Mouse (Mus musculus): ENCODE results near the gene Dnajc5. TPM values are rescaled to one million over a fixed set of nuclear protein-coding genes. Genes with fewer than 3 reads are reported as not detected.

Gene Dnajc5
- polyA plus RNA-seq, 1 experiment from 2014 or later: 103 TPM

DNA sequence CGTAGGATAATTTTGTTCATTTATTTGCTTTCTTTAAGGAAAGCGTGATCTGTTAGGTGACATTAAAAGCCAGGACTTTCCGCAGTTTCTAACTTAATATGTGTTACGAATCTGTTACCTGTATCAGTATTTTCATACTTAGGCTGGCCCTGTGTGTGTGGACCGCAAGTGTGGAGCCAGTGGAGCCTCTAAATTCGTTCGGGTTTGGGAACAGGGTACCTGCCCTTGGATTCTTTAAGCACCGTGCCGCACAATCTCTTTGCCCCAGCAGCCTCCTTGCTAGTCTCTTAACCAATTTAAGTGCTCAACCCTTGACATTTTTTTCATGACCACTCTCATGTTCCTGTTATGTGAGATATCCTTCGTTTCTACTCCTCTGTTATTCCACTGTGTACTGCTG, 1.2 kb downstream of the Dnajc5 start:
- ATAC-seq (ENCODE audit: insufficient number of reproducible peaks, insufficient read depth, low FRiP score, low TSS enrichment): no peak
- 49% methylated on average over 10 of the region's 10 CpGs for WGBS
- Histone ChIP-seq H3K27ac (no peak overlapping the region), H3K4me2 (replicated peaks) (peak overlapping the region; percentile 66), H3K9ac (peak overlapping the region; percentile 95), H3K36me3 (peaks cover 12% of the 10 kb centered on the region), H3K9me3 (no peaks in the 10 kb centered on the region), H3K4me1 (peaks cover 14% of the 10 kb centered on the region), H3K27me3 (no peaks in the 10 kb centered on the region), H3K4me3 (peak overlapping the region; percentile 95)

DNA sequence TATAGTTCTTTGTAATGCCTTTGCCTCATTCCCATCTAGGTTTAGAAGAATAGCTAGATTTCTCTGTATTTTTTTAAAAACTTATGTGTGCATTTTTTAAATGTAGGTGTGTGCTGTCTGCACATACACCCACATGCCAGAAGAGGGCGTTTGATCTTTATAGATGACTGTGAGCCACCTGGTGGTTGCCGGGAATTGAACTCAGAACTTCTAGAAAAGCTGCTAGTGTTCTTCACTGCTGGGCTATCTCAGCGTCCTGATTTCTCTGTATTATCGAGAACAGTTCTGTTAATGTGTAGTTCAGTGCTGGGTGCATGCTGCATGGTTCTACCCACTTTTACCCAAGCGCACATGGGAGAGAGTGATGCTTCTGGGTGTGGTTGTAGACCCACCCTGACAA, 2.5 kb downstream of the Dnajc5 start:
- H3K4me2 ChIP-seq (replicated peaks): no peak overlapping the region
- ATAC-seq (ENCODE audit: insufficient number of reproducible peaks, insufficient read depth, low FRiP score, low TSS enrichment): no peak
- peaks cover 14% of the 10 kb centered on the region for H3K4me1 ChIP-seq
- no peak overlapping the region for H3K27ac ChIP-seq
- no peak overlapping the region for H3K4me3 ChIP-seq
- H3K9ac ChIP-seq: no peak overlapping the region
- H3K9me3 ChIP-seq: no peaks in the 10 kb centered on the region
- H3K36me3 ChIP-seq: peaks cover 2% of the 10 kb centered on the region; the same call in 1 of the 2 replicates
- 66% methylated on average over 5 of the region's 5 CpGs for WGBS
- no peaks in the 10 kb centered on the region for H3K27me3 ChIP-seq

DNA sequence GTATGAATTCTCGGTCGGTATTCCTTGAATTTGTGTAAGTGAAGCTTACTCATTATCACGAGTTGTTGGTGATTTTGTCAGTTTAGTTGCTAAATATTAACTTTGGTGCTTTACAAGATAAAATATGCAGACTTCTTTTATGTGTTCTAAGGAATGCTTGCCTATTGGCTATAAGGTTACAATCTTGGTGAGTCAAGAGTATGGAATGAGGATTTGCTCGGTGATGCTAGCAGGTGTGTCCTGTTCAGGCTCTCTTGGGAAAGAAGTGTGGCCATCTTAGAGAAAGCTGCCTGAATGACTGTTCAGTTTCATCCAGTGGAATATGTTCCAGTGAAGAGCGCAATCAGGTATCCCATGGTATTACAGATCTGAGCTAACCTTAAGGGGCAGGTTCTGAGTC, 5.2 kb downstream of the Dnajc5 start:
- H3K9ac ChIP-seq: no peak overlapping the region
- no peaks in the 10 kb centered on the region for H3K27me3 ChIP-seq
- H3K4me2 ChIP-seq (replicated peaks): no peak overlapping the region
- ATAC-seq (ENCODE audit: insufficient number of reproducible peaks, insufficient read depth, low FRiP score, low TSS enrichment): no peak
- no peak overlapping the region for H3K27ac ChIP-seq
- H3K4me1 ChIP-seq: peaks cover 10% of the 10 kb centered on the region
- 85% methylated on average over 5 of the region's 5 CpGs for WGBS
- H3K9me3 ChIP-seq: no peaks in the 10 kb centered on the region
- peaks cover 19% of the 10 kb centered on the region for H3K36me3 ChIP-seq
- no peak overlapping the region for H3K4me3 ChIP-seq

DNA sequence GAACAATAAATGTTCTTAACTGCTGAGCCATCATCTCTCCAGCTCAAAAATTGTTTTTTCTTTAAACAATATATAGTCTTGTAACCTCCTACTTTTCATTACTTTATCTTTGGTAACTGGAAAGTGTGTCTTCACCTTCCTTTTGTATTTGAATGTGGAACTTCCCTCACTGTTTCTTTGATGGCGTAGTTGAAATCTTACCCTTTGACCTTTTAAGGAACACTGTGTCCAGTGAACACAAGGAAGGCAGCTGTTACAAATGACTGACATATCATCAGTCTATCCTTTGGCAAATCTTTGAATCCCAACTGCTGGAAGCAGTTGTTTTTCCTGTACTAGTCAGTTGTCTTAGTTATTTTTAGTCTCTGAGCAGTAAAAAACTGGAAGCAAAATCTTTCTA, 8.8 kb downstream of the Dnajc5 start:
- H3K27ac ChIP-seq: no peak overlapping the region
- H3K9me3 ChIP-seq: no peaks in the 10 kb centered on the region
- no peak overlapping the region for H3K4me3 ChIP-seq
- no peak overlapping the region for H3K9ac ChIP-seq
- no peaks in the 10 kb centered on the region for H3K27me3 ChIP-seq
- H3K4me1 ChIP-seq: no peaks in the 10 kb centered on the region
- no peak for ATAC-seq (ENCODE audit: insufficient number of reproducible peaks, insufficient read depth, low FRiP score, low TSS enrichment)
- no peak overlapping the region for H3K4me2 ChIP-seq (replicated peaks)
- peaks cover 19% of the 10 kb centered on the region for H3K36me3 ChIP-seq
- 94% methylated on average over 1 of the region's 1 CpGs for WGBS

DNA sequence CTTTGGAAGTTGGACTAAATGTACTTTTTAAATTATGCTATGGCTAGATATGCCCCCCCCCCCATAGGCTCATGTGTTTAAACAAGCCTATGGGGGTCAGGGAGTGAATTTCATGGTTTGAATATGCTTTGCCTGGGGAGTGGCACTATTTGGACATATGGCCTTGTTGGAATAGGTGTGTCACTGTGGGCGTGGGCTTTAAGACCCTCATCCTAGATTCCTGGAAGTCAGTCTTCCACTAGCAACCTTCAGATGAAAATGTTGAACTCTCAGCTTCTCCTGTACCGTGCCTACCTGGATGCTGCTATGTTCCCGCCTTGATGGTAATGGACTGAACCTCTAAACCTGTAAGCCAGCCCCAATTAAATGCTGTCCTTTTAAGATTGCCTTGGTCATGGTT, 12.3 kb downstream of the Dnajc5 start:
- WGBS: 94% methylated on average over 3 of the region's 3 CpGs
- H3K4me3 ChIP-seq: no peak overlapping the region
- H3K4me1 ChIP-seq: peaks cover 2% of the 10 kb centered on the region; the same call in 1 of the 2 replicates
- no peak overlapping the region for H3K4me2 ChIP-seq (replicated peaks)
- peaks cover 19% of the 10 kb centered on the region for H3K36me3 ChIP-seq
- no peaks in the 10 kb centered on the region for H3K9me3 ChIP-seq
- H3K27ac ChIP-seq: no peak overlapping the region
- ATAC-seq (ENCODE audit: insufficient number of reproducible peaks, insufficient read depth, low FRiP score, low TSS enrichment): no peak
- no peaks in the 10 kb centered on the region for H3K27me3 ChIP-seq
- H3K9ac ChIP-seq: no peak overlapping the region

DNA sequence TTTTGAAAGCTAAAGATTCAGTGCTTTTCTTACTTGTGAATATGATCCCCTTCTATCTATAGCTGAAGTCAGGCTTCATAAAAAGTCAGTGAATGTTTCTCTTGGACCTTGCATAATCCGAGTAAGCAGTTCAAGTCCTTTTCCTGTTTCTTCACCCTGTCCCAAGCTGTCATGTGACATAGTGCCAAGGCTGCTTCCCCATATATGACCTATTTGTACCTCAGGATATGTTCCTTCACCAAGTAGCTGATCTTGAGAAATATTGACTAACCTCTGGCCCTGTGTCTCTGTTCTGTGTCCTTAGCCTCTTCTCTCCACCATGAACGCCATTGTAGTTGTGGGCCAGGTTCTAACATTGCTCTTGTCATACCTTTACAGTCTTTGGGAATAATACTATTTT, 16.1 kb downstream of the Dnajc5 start:
- H3K9me3 ChIP-seq: no peaks in the 10 kb centered on the region
- no peak overlapping the region for H3K4me2 ChIP-seq (replicated peaks)
- 89% methylated on average over 2 of the region's 2 CpGs for WGBS
- H3K27ac ChIP-seq: no peak overlapping the region
- H3K4me1 ChIP-seq: peaks cover 4% of the 10 kb centered on the region; the same call in 1 of the 2 replicates
- H3K9ac ChIP-seq: no peak overlapping the region
- H3K36me3 ChIP-seq: no peaks in the 10 kb centered on the region
- no peak for ATAC-seq (ENCODE audit: insufficient number of reproducible peaks, insufficient read depth, low FRiP score, low TSS enrichment)
- no peak overlapping the region for H3K4me3 ChIP-seq
- no peaks in the 10 kb centered on the region for H3K27me3 ChIP-seq

DNA sequence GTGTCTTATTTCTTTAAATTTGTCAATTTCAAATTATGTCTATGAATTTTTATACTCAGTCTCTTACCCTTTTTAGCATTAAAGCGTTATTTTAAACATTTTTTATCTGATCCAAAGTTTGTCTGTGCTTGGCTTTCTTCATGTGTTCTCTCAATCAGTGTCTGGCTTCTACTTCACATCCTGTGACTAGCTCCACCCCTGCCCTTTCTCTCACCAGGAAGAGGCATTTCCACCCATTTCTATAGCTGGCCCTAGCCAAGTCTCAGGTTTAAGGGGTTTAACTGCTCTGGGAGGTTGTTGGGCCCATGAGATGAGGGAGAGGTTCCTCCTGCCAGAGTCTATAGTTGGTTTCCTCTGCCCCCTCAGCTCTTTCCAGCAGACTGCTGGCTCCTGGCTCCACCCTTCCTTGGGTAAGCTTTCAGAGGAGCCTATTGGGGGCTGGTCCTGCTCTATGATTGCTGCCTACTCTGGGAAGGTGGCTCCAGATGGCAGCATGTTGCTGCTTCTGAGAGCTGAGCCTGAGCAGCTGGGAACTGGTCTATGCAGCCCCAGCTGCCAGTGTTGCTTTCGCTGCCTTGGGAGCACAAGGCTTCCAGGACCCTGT, 17.3 kb downstream of the Dnajc5 start:
- Histone ChIP-seq H3K4me1 (peaks cover 4% of the 10 kb centered on the region; the same call in 1 of the 2 replicates), H3K27me3 (no peaks in the 10 kb centered on the region), H3K9me3 (no peaks in the 10 kb centered on the region), H3K36me3 (no peaks in the 10 kb centered on the region), H3K4me2 (replicated peaks) (no peak overlapping the region), H3K27ac (peak overlapping the region; percentile 37; the same call in 1 of the 2 replicates), H3K4me3 (no peak overlapping the region), H3K9ac (no peak overlapping the region)
- WGBS: 89% methylated on average over 2 of the region's 2 CpGs
- ATAC-seq (ENCODE audit: insufficient number of reproducible peaks, insufficient read depth, low FRiP score, low TSS enrichment): 0 out of 2 replicates have a peak, but pooled peaks have one; percentile 10

DNA sequence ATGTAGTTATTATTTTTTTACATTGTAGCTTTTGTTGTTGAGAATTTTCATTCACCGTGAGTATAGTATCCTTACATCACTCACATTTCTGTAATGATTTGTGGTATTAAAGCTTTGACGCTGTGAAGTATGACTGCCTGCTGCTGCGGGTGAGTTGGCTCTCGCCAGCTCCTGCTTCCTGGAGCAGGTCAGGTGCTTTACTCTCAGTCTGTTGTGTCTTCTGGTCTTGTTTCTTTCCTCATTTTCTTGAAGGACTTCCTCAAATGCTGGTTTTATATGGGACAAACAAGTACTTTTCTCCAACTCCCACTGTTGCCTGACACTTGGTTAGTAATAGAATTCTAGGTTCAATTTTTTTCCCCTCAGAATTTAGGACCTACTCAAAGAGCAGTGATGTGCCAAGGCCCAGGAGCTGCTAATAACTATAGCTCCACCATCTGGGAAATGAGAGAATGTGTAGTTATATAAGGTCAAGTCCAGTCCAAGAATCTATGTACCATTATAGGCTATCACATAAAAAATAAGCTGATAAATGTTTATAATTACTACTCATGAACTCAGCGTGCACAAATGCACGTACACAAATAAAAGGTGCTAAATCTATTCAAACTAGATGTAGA, 21.6 kb downstream of the Dnajc5 start:
- 95% methylated on average over 6 of the region's 6 CpGs for WGBS
- no peak for ATAC-seq (ENCODE audit: insufficient number of reproducible peaks, insufficient read depth, low FRiP score, low TSS enrichment)
- no peak overlapping the region for H3K4me3 ChIP-seq
- peaks cover 12% of the 10 kb centered on the region for H3K36me3 ChIP-seq
- H3K4me2 ChIP-seq (replicated peaks): no peak overlapping the region
- H3K4me1 ChIP-seq: peaks cover 4% of the 10 kb centered on the region; the same call in 1 of the 2 replicates
- H3K9me3 ChIP-seq: no peaks in the 10 kb centered on the region
- H3K9ac ChIP-seq: no peak overlapping the region
- no peaks in the 10 kb centered on the region for H3K27me3 ChIP-seq
- no peak overlapping the region for H3K27ac ChIP-seq

DNA sequence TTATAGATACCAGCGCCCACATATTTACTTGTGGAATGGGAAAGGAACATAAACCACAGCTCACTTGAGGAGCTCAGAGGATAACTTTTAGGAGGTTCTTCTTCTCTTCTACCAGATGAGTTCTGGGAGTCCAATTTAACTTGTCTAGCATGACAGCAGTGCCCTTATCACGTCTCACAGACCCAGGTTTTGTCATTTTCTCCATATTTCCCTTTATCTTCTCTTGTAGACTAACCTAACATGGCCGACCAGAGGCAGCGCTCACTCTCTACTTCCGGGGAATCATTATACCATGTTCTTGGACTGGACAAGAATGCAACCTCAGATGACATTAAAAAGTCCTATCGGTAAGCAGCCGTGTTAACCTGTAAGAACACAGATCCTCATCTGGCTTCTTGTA, 25.9 kb downstream of the Dnajc5 start:
- WGBS: 94% methylated on average over 7 of the region's 7 CpGs
- H3K4me2 ChIP-seq (replicated peaks): no peak overlapping the region
- no peak overlapping the region for H3K27ac ChIP-seq
- no peak overlapping the region for H3K4me3 ChIP-seq
- no peaks in the 10 kb centered on the region for H3K9me3 ChIP-seq
- H3K27me3 ChIP-seq: no peaks in the 10 kb centered on the region
- H3K4me1 ChIP-seq: no peaks in the 10 kb centered on the region
- H3K36me3 ChIP-seq: peaks cover 52% of the 10 kb centered on the region
- ATAC-seq (ENCODE audit: insufficient number of reproducible peaks, insufficient read depth, low FRiP score, low TSS enrichment): no peak
- H3K9ac ChIP-seq: no peak overlapping the region

DNA sequence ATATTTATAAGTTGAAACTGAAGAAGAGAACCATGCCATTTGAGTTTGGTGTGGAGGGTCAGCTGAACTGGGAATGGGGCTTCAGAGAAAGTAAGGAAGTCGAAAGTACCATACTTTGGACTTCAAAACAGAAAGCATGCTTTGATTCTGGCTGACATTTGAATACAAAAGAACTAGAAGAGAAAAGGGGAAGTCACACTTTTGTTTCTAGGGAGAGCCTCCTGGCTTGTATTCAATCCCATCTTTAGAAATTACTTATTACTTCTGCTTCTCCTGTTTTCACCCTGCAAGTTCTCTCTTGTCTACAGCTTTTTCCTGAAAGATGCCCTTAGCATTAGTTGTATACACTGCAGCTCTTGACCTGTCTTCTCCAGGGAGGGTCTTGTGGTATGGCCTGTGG, 27.9 kb downstream of the Dnajc5 start:
- Histone ChIP-seq H3K27me3 (no peaks in the 10 kb centered on the region), H3K4me1 (no peaks in the 10 kb centered on the region), H3K36me3 (peaks cover 69% of the 10 kb centered on the region), H3K27ac (no peak overlapping the region), H3K9me3 (no peaks in the 10 kb centered on the region), H3K9ac (no peak overlapping the region), H3K4me3 (no peak overlapping the region), H3K4me2 (replicated peaks) (no peak overlapping the region)
- ATAC-seq (ENCODE audit: insufficient number of reproducible peaks, insufficient read depth, low FRiP score, low TSS enrichment): no peak
- WGBS: 81% methylated on average over 1 of the region's 1 CpGs

DNA sequence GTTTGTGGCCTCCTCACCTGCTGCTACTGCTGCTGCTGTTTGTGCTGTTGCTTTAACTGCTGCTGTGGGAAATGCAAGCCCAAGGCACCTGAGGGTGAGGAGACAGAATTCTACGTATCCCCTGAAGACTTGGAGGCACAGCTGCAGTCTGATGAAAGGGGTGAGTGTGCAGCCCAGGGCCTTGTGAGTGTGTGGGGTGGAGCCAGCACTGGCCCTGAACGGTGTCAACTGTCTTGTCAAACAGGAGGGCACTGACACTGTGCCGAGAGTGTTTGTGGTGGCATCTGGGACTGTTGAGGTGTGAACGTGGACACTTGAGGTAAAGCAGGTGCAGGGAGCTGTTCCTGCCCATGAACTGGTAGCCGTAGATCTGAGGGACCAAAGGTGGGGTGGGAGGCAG, 28.4 kb downstream of the Dnajc5 start:
- Histone ChIP-seq H3K4me3 (no peak overlapping the region), H3K9ac (no peak overlapping the region), H3K9me3 (no peaks in the 10 kb centered on the region), H3K27me3 (no peaks in the 10 kb centered on the region), H3K4me2 (replicated peaks) (no peak overlapping the region), H3K36me3 (peaks cover 74% of the 10 kb centered on the region), H3K27ac (no peak overlapping the region), H3K4me1 (no peaks in the 10 kb centered on the region)
- WGBS: 86% methylated on average over 5 of the region's 5 CpGs
- no peak for ATAC-seq (ENCODE audit: insufficient number of reproducible peaks, insufficient read depth, low FRiP score, low TSS enrichment)

DNA sequence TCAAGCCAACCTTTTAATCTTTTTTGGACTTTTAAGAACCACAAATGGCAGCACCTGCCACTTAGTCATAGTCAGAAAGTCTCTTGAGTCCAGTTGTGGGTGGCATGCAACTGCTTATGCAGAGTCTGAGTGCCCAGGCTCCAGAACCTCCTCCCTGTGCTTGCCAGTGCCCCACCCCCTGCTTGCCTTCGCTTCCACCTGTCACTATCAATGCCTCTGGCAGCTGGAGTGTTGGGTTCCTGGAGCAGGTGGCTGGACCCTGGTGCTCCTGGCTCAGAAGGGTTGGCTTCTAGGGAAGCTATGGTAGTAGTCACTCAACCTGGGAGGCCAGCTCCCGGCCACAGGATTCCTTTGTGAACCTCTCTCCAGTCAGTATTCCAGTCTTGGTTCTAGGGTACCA, 29.9 kb downstream of the Dnajc5 start:
- Histone ChIP-seq H3K36me3 (peaks cover 80% of the 10 kb centered on the region), H3K4me1 (no peaks in the 10 kb centered on the region), H3K27ac (no peak overlapping the region), H3K4me3 (no peak overlapping the region), H3K4me2 (replicated peaks) (no peak overlapping the region), H3K9me3 (no peaks in the 10 kb centered on the region), H3K9ac (no peak overlapping the region), H3K27me3 (no peaks in the 10 kb centered on the region)
- no peak for ATAC-seq (ENCODE audit: insufficient number of reproducible peaks, insufficient read depth, low FRiP score, low TSS enrichment)
- 88% methylated on average over 2 of the region's 2 CpGs for WGBS
